Mouse (Mus musculus): ENCODE results near the gene Rsph3a. TPM values are rescaled to one million over a fixed set of nuclear protein-coding genes. Genes with fewer than 3 reads are reported as not detected.
"Not testable (repeated sequence)": the region's sequence is repeated elsewhere in the genome, so short reads cannot be mapped to it uniquely, and the experiment has no call there.

Gene Rsph3a
- polyA plus RNA-seq, 1 experiment: 57.7 TPM

GRCm38 (mm10) chr17:7927582-7928535 lies 17.6 kb upstream of the Rsph3a start:
- no peak for DNase-seq (ENCODE audit: low read depth, low spot score)
- 60% methylated on average over 24 of the region's 24 CpGs for WGBS

- WGBS: 81% methylated on average over 6 of the region's 6 CpGs
- DNase-seq (ENCODE audit: low read depth, low spot score): no peak
Measured at GRCm38 (mm10) chr17:7928662-7929061, 16.8 kb upstream of the Rsph3a start.

GRCm38 (mm10) chr17:7929279-7929678 lies 16.1 kb upstream of the Rsph3a start:
- 49% methylated on average over 8 of the region's 8 CpGs for WGBS
- no peak for DNase-seq (ENCODE audit: low read depth, low spot score)

- 79% methylated on average over 13 of the region's 13 CpGs for WGBS
- no peak for DNase-seq (ENCODE audit: low read depth, low spot score)
Measured at GRCm38 (mm10) chr17:7931096-7931990, 14.1 kb upstream of the Rsph3a start.

- WGBS: 80% methylated on average over 7 of the region's 8 CpGs
- not testable (repeated sequence) for DNase-seq (ENCODE audit: low read depth, low spot score)
Measured at GRCm38 (mm10) chr17:7932121-7932520, 13.3 kb upstream of the Rsph3a start.

GRCm38 (mm10) chr17:7939640-7940039 lies 5.8 kb upstream of the Rsph3a start:
- 29% methylated on average over 8 of the region's 8 CpGs for WGBS
- no peak for DNase-seq (ENCODE audit: low read depth, low spot score)

- under 1% methylated on average over 19 of the region's 27 CpGs for WGBS
- not testable (repeated sequence) for DNase-seq (ENCODE audit: low read depth, low spot score)
Measured at GRCm38 (mm10) chr17:7946053-7946627, 726 bp downstream of the Rsph3a start.

- WGBS: no CpG with 5 or more reads among the region's 4 CpGs
Measured at GRCm38 (mm10) chr17:7951333-7951732, 5.9 kb downstream of the Rsph3a start.

GRCm38 (mm10) chr17:7957242-7957641 lies 11.8 kb downstream of the Rsph3a start:
- DNase-seq (ENCODE audit: low read depth, low spot score): not testable (repeated sequence)
- WGBS: 64% methylated on average over 9 of the region's 9 CpGs

More at GRCm38 (mm10) chr17:7951333-7951732, 5.9 kb downstream of the Rsph3a start:
- not testable (repeated sequence) for DNase-seq (ENCODE audit: low read depth, low spot score)

GRCm38 (mm10) chr17:7963333-7963732 lies 17.9 kb downstream of the Rsph3a start:
- WGBS: 77% methylated on average over 4 of the region's 4 CpGs
- not testable (repeated sequence) for DNase-seq (ENCODE audit: low read depth, low spot score)

- DNase-seq (ENCODE audit: low read depth, low spot score): not testable (repeated sequence)
- 85% methylated on average over 2 of the region's 2 CpGs for WGBS
Measured at GRCm38 (mm10) chr17:7964398-7964797, 19.0 kb downstream of the Rsph3a start.

GRCm38 (mm10) chr17:7968490-7968889 lies 23.1 kb downstream of the Rsph3a start:
- not testable (repeated sequence) for DNase-seq (ENCODE audit: low read depth, low spot score)
- WGBS: 66% methylated on average over 5 of the region's 5 CpGs

- 15% methylated on average over 2 of the region's 6 CpGs for WGBS
- not testable (repeated sequence) for DNase-seq (ENCODE audit: low read depth, low spot score)
Measured at GRCm38 (mm10) chr17:7969782-7970181, 24.4 kb downstream of the Rsph3a start.

GRCm38 (mm10) chr17:7983484-7983883 lies 38.1 kb downstream of the Rsph3a start:
- DNase-seq (ENCODE audit: low read depth, low spot score): not testable (repeated sequence)
- WGBS: 80% methylated on average over 1 of the region's 2 CpGs

- WGBS: 46% methylated on average over 4 of the region's 4 CpGs
- not testable (repeated sequence) for DNase-seq (ENCODE audit: low read depth, low spot score)
Measured at GRCm38 (mm10) chr17:7985597-7985996, 40.2 kb downstream of the Rsph3a start.

GRCm38 (mm10) chr17:7987038-7987437 lies 41.6 kb downstream of the Rsph3a start:
- DNase-seq (ENCODE audit: low read depth, low spot score): not testable (repeated sequence)
- 61% methylated on average over 7 of the region's 7 CpGs for WGBS

GRCm38 (mm10) chr17:8003248-8003647 lies 57.8 kb downstream of the Rsph3a start:
- WGBS: 66% methylated on average over 10 of the region's 10 CpGs
- not testable (repeated sequence) for DNase-seq (ENCODE audit: low read depth, low spot score)

- not testable (repeated sequence) for DNase-seq (ENCODE audit: low read depth, low spot score)
- WGBS: 62% methylated on average over 1 of the region's 6 CpGs
Measured at GRCm38 (mm10) chr17:8006771-8007170, 61.4 kb downstream of the Rsph3a start.

- DNase-seq (ENCODE audit: low read depth, low spot score): not testable (repeated sequence)
- WGBS: 73% methylated on average over 7 of the region's 7 CpGs
Measured at GRCm38 (mm10) chr17:8009565-8009964, 64.2 kb downstream of the Rsph3a start.

- not testable (repeated sequence) for DNase-seq (ENCODE audit: low read depth, low spot score)
- 85% methylated on average over 4 of the region's 4 CpGs for WGBS
Measured at GRCm38 (mm10) chr17:8013974-8014373, 68.6 kb downstream of the Rsph3a start.
